Mouse (Mus musculus) adrenal gland, postnatal 36 days (tissue): ENCODE measurements around the gene Srr. TPM values are rescaled to one million over a fixed set of nuclear protein-coding genes. Genes with fewer than 3 reads are reported as not detected.
A peak's percentile ranks its signal among the peaks of the same experiment; 100 is the strongest.

ENCODE experiments used
- DNase-seq, 2 experiments: peaks; one replicate each; pipeline ENCODE4 v3.0.0; 2021; ENCODE audit warnings: mixed read lengths in 1 of 2
- microRNA-seq: library from miRNA; unstranded; fragments of <30 nt; microRNA quantifications from one replicate; pipeline ENCODE4 v1.2.0, GENCODE M21; 2021
- total RNA-seq, 2 experiments: library from RNA; stranded (reverse); gene quantifications; 2 replicates each; pipeline ENCODE4 v1.2.3; 2021

Srr gene
- total RNA-seq, 2 experiments from 2014 or later, result 44.4 to 45.9 TPM

- no peak for DNase-seq
Observed at GRCm38 (mm10) chr11:74865252-74865651, 60.5 kb downstream of the Srr start.

DNA sequence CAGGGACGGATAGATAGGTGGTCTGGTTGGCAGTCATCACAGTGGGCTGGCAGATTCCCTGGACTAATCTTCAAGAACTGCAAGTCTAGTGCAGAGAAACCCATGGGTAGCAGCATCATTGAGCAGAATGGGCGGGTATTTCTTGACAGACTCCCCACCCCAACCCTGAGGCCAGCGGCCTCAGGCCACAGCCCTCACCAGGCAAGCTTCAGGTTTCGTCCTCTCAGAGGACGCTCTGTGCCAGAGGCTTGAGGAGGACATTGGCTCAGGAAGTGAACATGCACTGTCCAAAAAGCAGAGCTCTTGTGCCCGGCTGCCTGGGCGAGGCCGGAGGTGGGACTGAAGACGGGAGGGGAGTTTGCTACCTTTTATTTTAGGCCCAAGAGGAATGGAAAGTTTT lies 61.3 kb downstream of the Srr start:
- DNase-seq, result no peak

- DNase-seq, result no peak
Observed at GRCm38 (mm10) chr11:74863471-74863870, 62.3 kb downstream of the Srr start.

- DNase-seq, result peak; percentile 41 to 47
Observed at GRCm38 (mm10) chr11:74862129-74862528, 63.6 kb downstream of the Srr start.

DNA sequence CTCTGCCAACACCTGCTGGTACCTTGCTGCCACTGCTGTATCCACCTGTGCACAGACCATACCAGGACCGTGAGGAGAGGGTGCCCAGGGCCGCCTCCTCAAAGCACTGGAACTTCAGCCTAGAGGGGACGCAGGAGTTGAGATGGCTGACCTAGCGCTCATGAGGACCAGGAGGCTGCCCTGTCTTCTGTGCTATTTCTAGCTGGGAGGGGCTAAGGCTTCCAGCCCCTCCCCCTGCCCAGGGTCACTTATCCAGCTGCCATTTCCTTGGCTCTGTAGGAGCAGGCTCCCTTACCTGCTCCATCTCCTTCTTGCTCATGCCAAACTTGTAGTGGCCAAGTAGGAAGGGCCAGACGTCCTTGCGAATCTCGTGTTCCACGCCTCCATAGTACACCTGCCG lies 68.0 kb downstream of the Srr start:
- no peak for DNase-seq

Small RNAs within 50 kb of the gene (microRNA-seq; reads per million reads assigned to microRNA genes)
- 1.00 reads per million for gene Mir6926

Other genes with a start within 250 kb of the Srr start
- 100 to 1,000 TPM; 190 to 203 TPM for gene Pafah1b1, start 201.3 kb downstream of the Srr start, total RNA-seq
- gene Mettl16, start 155.1 kb downstream of the Srr start, total RNA-seq, result 10 to 100 TPM; 29.0 to 37.6 TPM
- 10 to 100 TPM; 27.6 to 30.6 TPM for gene Mnt, start 95.0 kb downstream of the Srr start, total RNA-seq
- gene Sgsm2, start 28.9 kb downstream of the Srr start, total RNA-seq, result 10 to 100 TPM; 19.0 to 22.4 TPM
- gene Tsr1, start 27.9 kb downstream of the Srr start, total RNA-seq, result 10 to 100 TPM; 37.8 to 47.5 TPM
- 10 to 100 TPM; 19.2 to 23.5 TPM for gene Smg6, start 125 bp downstream of the Srr start, total RNA-seq
- gene Hic1, start 243.6 kb upstream of the Srr start, total RNA-seq, result 1 to 10 TPM; 8.3 to 9.0 TPM